Mouse (Mus musculus): Measurements from ENCODE around the gene Nup62.
A peak's percentile ranks its signal among the peaks of the same experiment; 100 is the strongest.

Gene Nup62

DNA sequence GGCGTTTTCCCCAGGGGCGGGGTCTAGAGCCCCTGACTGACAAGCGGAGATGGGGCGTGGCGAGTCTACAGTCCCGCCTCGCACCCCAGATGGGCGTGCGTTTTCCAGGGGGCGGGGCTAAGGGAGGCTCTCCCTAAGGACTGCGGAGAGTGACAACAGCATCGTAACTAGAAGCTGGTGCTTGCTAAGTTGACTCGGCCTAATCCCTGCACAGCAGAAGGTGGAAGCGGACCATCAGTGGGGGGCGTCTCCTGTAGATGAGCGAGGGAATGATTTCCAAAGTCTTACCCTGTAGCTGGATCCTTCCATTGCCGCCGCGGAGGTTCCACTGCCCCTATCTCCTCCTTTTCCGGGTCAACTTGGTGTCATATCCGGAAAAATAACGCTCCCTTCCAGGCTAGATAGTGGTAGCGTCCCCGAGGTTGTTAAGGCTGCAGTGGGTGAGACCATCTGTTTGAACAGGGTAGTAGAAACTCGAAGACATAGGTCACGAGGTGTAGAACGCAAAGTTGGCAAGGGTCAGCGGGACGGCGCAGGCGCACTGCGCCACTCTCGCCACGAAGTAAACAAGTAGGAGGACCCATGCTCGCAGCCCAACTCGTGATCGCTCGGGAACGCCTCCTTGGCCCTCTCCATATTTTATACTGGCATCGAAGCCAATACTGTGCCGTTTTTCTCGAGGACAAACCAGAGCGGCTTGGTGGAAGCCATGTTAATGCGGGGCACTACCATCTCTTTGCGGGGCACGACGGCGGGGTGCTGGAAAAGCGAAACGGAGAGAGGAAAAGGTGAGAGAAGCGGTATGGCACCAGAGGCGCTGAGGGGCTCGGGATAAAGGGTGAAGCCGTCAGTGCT is 32.9 kb downstream of the Nup62 start, which contains the start of the genes Akt1s1 and Tbc1d17:
Akt1s1 (plus strand) TSS at position 431 of the 855 bp plus-strand sequence.
Tbc1d17 (minus strand) TSS at position 519 of the 855 bp plus-strand sequence.
- DNase-seq (ENCODE audit: inconsistent ontology term), result peak; percentile 100

GRCm38 (mm10) chr7:44849416-44850111 is 33.7 kb downstream of the Nup62 start:
- DNase-seq (ENCODE audit: inconsistent ontology term), result peak; percentile 94

- DNase-seq (ENCODE audit: inconsistent ontology term), result peak; percentile 87
These were observed 34.3 kb downstream of the Nup62 start for GRCm38 (mm10) chr7:44850146-44850545.

DNA sequence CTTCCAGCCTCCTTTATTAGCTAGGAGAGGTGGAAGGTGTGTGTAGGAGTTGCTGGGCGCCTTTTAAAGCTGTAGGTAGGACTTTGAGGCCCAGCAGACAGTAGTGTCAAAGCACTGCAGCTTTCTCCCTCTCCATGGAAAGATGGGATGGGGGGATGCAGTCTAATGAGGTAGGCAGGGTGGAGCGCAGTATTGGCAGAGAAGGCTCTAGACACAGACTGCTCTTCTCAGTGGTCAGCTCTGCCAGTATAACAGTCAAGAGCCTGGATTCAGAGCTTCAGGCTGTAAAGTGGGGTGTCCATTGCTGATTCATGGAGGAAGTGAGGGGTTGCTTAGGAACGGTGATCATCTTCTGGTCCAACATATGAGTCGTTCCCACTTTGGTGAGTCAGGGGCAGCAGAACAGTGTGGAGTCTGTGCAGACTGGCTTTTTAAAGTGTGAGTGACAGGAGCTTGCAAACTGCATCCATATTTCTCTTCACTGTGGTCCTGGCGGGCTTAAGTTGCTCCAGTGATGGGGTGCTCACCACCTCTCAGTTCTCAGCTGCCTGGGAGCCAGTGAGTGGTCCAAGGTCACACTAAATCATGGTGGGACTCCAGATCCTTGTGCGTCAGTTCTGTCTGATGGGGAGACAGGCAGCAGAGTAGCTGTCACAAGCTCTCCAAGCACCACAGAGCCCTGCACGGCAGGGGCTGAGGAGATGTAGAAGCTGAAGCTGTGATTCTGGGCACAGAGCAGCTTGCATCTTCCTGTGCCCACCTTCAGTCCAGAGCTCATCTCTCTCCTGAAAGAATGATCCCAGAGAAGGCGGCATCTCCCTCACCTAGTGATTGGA is 35.1 kb downstream of the Nup62 start:
- DNase-seq (ENCODE audit: inconsistent ontology term), result peak; percentile 42

- DNase-seq (ENCODE audit: inconsistent ontology term), result no peak
These were observed 35.8 kb downstream of the Nup62 start for GRCm38 (mm10) chr7:44851625-44852234.

GRCm38 (mm10) chr7:44852259-44853027 is 36.6 kb downstream of the Nup62 start:
- no peak for DNase-seq (ENCODE audit: inconsistent ontology term)

DNA sequence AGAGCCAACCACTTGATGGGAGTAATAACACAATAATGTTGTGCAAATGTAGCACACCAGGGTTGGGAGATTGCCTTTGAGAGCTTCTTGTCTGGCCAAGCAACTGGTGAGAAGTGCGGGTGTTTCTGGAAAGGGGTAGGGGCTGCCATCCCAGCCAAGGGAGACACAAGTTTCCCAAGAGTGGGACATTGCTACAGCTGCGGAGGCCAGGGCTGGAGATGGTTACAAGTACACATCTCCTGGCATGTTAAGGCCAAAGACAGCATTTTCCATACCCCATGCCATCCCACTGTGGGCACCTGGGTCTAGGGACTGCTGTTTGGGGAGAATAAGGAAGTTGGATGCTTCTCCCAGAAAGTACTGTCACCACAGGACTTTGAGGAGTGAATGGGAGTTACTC is 37.2 kb downstream of the Nup62 start:
- DNase-seq (ENCODE audit: inconsistent ontology term), result no peak

DNA sequence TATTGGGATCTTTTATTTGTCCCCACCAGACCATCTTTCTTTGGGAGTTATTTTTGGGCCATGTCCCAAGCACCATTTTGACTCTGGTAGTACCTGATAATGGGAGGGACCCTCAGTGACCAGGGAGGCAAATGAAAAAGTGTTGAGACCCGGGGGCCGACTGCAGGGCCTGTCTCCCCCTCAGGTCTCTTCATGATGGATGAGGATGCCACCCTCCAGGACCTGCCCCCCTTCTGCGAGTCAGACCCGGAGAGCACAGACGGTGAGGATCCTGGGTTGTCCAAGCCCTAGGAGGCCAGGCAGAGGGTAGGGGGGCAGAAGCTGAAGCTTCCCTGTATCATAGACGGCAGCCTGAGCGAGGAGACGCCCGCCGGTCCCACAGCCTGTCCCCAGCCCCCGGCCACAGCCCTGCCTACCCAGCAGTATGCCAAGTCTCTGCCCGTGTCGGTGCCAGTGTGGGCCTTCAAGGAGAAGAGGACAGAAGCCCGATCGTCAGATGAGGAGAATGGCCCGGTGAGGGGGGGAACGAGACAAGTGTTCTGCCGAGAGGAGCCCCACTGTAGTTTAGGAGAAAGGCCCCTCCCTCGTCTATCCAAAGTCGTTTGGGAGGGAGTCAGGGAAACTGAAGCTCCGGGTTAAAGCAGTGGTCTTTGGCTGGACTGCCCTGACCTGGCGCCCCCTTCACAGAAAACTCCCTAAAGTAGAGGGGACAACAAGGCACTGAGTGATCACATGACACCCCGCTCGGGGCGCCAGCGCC is 37.9 kb downstream of the Nup62 start:
- peak; percentile 21 for DNase-seq (ENCODE audit: inconsistent ontology term)

DNA sequence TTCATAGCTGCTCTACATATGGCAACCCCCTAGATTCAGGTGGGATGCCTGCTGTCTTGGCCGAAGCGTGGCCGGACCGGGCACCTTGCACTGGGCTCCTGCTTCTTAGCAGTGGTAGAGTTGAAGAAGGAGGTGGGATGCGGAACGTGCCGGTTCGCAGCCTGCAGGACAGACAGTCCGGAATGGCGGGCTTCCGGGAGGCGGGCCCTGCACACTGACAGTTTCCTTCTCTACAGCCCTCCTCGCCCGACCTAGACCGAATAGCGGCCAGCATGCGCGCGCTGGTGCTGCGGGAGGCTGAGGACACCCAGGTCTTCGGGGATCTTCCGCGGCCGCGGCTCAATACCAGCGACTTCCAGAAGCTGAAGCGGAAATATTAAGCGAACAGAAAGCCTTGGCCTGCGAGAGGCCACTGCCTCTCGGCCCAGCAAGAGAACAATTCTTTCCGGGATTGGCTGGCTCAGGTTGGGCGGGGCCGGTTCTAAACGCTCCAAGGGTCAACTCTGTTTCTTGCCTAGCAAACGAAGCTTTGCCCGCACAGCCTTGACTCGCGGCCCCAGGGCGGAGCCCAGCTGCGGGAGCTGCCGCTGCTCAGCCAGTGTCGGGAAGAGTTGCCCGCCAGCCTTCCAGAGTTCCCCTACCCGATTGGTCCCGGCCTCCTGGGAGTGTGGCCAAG is 38.6 kb downstream of the Nup62 start:
- peak; percentile 91 for DNase-seq (ENCODE audit: inconsistent ontology term)

- no peak for DNase-seq (ENCODE audit: inconsistent ontology term)
These were observed 39.1 kb downstream of the Nup62 start for GRCm38 (mm10) chr7:44855036-44855435.

- no peak for DNase-seq (ENCODE audit: inconsistent ontology term)
These were observed 40.5 kb downstream of the Nup62 start for GRCm38 (mm10) chr7:44856265-44856916.

DNA sequence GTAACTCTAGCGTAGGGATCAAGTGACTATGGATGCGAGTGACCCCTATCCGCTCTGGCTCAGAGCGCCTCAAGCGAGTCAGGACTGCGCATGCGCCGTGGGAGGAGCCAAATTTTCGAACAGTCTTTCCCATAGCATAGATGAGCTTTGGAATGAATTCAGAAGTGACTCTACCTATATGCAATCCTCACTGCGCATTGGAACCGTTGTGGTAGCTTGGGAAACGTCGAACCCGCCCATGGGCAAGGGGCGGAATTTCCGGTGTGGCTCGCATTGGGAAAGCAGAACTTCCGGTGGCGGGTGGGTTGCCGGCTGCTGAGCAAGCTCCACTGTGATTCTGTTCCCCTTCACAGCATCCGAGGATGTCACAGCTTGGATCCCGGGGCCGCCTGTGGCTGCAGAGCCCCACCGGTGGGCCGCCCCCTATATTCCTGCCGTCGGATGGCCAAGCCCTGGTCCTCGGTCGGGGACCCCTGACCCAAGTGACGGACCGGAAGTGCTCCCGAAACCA is 41.2 kb downstream of the Nup62 start, which contains the start of gene Pnkp:
Pnkp (plus strand) TSS at position 98 of the 511 bp plus-strand sequence.
- DNase-seq (ENCODE audit: inconsistent ontology term), result peak; percentile 90

GRCm38 (mm10) chr7:44857905-44858304 is 42.0 kb downstream of the Nup62 start:
- no peak for DNase-seq (ENCODE audit: inconsistent ontology term)

DNA sequence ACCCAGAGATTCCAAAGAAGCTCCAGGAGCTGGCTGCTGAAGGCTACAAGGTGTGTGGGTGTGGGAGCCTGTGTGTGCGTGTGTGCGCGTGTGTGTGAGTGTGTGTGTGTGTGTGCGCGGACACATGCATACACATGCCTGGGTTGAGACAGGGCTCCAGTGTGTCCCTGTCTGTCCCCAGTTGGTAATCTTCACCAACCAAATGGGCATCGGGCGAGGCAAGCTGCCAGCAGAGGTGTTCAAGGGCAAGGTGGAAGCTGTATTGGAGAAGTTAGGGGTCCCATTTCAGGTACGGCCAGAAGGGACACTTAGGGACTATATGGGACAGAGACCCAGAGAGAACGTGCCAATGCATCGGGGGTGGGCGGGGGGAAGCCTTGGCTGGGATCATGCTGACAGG is 44.0 kb downstream of the Nup62 start:
- DNase-seq (ENCODE audit: inconsistent ontology term), result no peak

DNA sequence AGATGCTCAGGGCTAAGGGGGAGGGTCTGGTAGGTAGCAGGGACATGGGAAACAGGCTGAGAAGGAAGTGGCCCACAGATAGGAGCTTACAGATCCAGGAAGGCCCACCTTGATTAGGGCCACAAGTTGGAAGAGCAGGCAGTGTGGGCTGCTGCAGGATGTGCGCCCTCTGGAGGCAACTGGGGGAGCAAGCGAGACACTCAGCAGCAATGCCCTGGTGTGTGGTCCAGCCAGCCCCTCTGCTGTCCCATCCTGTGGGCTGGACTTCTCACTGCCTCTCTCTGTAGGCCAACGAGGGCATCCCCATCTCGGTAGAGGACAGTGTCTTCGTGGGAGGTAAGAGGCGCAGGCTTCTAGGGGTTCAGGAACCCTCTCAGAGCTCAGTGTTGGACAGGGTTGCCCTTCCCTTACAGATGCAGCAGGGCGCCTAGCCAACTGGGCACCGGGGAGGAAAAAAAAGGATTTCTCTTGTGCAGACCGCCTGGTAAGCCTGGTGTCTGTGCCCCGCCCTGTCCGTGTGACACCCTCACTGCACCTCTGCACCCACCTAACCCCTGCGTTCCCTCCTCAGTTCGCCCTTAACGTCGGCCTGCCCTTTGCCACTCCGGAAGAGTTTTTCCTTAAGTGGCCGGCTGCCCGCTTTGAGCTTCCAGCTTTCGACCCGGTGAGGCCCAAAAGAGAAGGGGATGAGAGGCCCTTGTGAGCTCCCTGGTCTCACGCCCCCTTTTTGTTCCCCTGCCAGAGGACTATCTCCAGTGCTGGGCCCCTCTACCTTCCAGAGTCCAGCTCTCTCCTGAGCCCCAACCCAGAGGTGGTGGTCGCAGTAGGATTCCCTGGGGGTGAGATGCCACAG is 44.9 kb downstream of the Nup62 start:
- DNase-seq (ENCODE audit: inconsistent ontology term), result peak; percentile 68

DNA sequence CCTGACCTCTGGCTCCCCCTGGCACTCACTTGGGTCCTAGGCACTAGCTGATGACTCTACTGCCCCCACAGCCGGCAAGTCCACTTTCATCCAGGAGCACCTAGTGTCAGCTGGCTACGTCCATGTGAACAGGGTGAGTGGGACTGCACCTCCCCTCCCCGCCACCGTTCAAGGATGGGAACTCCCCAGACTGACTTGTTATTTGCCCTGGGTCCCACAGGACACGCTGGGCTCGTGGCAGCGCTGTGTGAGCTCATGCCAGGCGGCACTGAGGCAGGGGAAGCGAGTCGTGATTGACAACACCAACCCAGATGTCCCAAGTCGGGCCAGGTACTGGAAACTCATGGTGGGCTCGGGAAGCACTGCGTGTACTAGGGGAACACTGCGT is 45.5 kb downstream of the Nup62 start:
- DNase-seq (ENCODE audit: inconsistent ontology term), result no peak

GRCm38 (mm10) chr7:44862434-44862833 is 46.5 kb downstream of the Nup62 start:
- no peak for DNase-seq (ENCODE audit: inconsistent ontology term)

DNA sequence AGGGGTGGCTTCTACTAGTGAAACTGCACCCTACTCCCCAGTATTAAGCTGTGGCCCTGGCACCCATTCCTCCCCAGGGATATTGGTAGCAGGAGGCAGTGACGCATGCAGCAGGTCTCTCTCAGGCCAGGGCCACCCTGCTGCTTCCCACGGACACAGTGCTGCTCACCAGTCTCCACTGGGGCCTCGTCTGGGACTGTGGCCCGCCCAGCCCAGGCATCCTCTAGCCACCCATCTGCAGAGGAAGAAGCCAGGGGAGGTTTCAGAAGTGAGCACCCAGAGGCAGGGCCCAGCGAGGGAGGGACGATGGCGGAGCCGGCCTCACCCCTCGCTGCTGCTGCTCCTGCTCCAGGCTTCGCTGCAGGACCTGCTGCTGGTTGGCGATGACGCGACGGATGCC is 47.3 kb downstream of the Nup62 start:
- no peak for DNase-seq (ENCODE audit: inconsistent ontology term)

All from Muller cell, postnatal 12 days (primary cell).